Mouse (Mus musculus) spleen, postnatal 36 days (tissue): ENCODE measurements around the gene Ttc39b.

ENCODE experiments used
- DNase-seq, 2 experiments: peaks; one replicate each; pipeline ENCODE4 v3.0.0; 2022; ENCODE audit warnings: low spot score in 2 of 2, mixed read lengths in 1 of 2

The Ttc39b gene

GRCm38 (mm10) chr4:83183288-83183930, 140.6 kb downstream of the Ttc39b start:
- DNase-seq, result no peak

DNA sequence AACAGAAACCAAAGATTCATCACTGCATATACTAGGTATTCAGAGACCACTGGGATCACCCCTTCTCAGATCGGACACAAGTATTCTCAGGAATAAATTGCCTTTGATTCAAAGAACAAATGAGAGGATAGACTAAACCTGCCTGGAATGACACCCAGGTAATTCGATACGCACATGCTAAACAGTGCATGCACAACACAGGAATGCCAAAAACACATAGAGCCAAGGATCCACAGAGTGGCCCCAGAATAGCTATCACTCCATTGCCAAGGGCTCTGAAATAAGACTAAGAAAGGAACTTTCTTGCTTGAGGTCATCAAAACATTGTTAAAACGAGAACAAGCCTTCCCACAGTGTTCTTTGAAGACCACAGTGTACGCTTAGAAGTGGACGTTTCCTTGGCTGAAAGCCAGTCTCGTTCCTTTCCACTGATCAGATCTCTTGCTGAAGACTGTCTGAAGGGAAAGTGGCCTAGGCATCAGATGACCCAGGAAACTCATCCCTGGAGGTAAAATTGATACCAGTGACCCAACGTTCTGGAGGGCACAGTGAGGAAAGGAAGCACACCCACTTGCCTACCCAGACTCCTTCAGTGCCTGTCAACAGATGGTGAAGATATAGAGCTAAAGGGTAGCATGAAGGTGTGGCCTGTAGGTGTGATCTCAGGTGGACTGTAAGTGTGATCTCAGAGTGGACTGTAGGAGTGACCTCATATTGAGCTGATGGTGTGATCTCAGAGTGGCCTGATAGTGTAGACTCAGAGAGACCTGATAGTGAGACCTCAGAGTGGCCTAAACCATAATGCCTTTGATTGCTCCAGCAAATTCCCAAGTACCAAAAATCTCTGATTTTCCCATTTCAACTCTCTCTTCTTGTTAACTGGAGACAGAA, 141.6 kb downstream of the Ttc39b start:
- no peak for DNase-seq

GRCm38 (mm10) chr4:83177471-83177870, 146.6 kb downstream of the Ttc39b start:
- no peak for DNase-seq

DNA sequence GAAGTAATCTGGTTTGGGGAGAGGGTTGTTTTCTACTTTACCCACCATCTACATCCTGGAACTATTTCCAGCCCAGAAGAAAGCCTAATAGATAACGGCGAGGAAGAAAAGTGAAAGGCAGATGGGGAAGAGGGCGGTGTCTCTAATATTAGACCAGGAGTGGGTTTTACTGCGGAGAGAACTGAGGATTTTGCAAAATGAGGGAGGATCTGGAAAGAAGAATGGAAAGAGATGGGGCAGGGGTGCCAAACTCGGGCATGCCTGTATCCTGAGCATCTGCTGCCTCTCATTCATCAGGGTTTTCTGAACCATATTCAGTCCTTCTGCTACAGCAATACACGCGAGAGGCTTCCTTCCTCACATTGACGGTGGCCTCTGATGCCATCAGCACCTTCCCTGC, 149.1 kb downstream of the Ttc39b start:
- DNase-seq, result no peak

DNA sequence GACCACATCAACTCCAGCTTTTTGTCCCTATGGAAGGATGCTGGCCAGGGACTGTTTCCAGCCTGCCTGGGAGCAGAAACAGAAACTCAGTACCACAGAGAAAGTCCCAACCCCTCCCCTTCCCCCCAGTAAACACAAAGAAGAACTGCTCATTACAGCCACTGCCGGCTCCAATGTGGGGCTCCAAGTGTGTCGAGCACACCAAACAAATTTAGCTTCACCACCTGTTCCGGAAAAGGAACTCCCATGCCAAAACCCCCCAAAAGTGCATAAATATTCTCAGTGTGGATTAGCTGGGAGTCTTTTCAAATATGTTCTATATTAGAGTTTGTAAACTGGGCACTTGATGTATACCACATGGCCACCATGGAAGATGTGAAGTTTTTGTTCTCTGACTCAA, 151.8 kb downstream of the Ttc39b start:
- DNase-seq, result no peak

- DNase-seq, result no peak
Observed at GRCm38 (mm10) chr4:83170741-83171140, 153.3 kb downstream of the Ttc39b start.
